Mouse (Mus musculus) monocyte, adult 59 days (primary cell): ENCODE results near the gene Uprt. TPM values are rescaled to one million over a fixed set of nuclear protein-coding genes. Genes with fewer than 3 reads are reported as not detected.

Experiments
- total RNA-seq, 2 experiments: library from RNA; stranded (reverse); gene quantifications; one replicate each; pipeline ENCODE4 v1.2.4; 2023

Gene Uprt
- 10 to 100 TPM; 12.1 to 20.4 TPM for total RNA-seq

DNA sequence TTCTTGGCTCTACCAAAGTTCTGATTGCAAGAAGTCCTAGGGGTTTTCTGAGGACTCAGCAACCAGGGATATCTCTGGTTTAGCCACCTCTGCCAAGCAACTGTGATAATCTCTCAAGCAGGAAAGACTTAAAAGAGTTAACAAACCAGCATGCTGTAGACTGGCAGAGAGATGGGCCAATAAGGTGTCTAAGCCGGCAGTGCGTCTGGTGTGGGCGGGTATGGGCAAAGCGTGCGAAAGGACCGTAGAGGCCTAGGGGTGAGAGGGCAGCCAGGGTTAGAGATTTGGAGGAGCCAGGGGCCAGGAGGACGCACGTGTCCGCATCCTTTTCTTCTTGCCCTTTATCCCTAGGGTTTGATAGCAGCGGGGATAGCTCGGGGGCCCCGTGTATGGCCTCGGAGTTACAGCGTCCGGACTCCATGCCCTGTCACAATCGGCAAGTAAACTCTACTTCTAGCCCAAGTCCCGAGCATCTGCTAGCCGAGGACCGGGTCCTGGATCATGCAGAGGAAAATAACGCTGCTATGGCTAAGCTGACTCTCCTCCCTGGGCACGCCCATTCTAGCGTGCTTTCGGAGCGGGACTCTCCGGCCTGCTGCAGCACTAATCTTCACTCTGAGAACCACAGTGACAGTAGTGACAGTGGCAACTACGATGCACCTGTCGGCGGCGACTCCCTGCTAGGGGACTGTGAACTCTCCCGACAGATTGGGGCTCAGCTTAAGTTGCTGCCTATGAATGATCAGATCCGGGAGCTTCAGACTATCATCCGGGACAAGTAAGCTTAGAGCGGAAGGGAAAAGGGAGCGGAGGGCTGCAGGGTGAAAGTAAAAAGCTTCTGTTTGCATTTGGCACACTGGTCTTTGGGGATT is at the start of gene Uprt:
Gene Uprt (plus strand): TSS at position 247 of the 872 bp plus-strand sequence.

Other genes with a start within 250 kb of the Uprt start
- 10 to 100 TPM; 31.3 to 36.4 TPM for gene Abcb7, start 69.0 kb upstream of the Uprt start, total RNA-seq
- gene Zdhhc15, start 188.2 kb downstream of the Uprt start, total RNA-seq = under 1 TPM; 0.37 to 0.43 TPM